Mouse (Mus musculus): Measurements from ENCODE around the gene Ggta1. TPM values are rescaled to one million over a fixed set of nuclear protein-coding genes. Genes with fewer than 3 reads are reported as not detected.

The Ggta1 gene
- total RNA-seq, 2 experiments from 2014 or later = 19.0 to 22.5 TPM

Other genes with a start within 250 kb of the Ggta1 start
- 100 to 1,000 TPM; 969 to 984 TPM for gene Gsn, start 206.9 kb downstream of the Ggta1 start, total RNA-seq (2021)
- 10 to 100 TPM; 79.9 to 88.4 TPM for gene Stom, start 126.3 kb downstream of the Ggta1 start, total RNA-seq (2021)
- gene 4930568D16Rik, start 95.5 kb downstream of the Ggta1 start, total RNA-seq (2021) = not detected
- not detected for gene 4930402F06Rik, start 66.1 kb downstream of the Ggta1 start, total RNA-seq (2021)
- gene Dab2ip, start 95.0 kb upstream of the Ggta1 start, total RNA-seq (2021) = 10 to 100 TPM; 41.7 to 54.2 TPM

Data from heart, postnatal 36 days (tissue).